Mouse (Mus musculus) adrenal gland, adult (tissue): Measurements from ENCODE around the gene C2cd2.

ENCODE experiments used
- DNase-seq, 2 experiments: peaks; one replicate each; pipeline ENCODE4 v3.0.0; 2022 to 2023; ENCODE audit warnings: low spot score in 1 of 2; ENCODE audit not compliant: inconsistent age in 2 of 2

Gene C2cd2

GRCm38 (mm10) chr16:97887762-97888161, 74.6 kb downstream of the C2cd2 start:
- no peak for DNase-seq

DNA sequence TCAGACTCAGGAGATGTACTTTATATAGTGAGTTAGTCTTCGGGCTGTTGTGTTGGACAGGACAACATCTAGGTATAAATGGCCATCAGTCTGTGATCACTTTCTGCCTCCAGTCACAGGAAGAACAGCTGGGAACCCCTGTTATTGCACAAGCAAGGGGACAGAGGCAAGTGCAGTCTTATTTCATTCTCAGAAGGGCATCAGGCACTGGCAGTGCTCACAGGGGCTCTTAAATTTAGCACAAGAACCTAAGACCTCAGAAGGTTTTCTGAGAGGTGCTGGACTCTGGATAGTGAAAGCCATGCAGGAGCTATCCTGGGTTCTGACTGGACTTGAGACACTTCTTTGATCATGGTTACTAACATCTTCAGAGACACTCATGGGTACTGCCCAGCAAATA, 78.7 kb downstream of the C2cd2 start:
- DNase-seq: no peak

GRCm38 (mm10) chr16:97882891-97883290, 79.5 kb downstream of the C2cd2 start:
- no peak for DNase-seq

DNA sequence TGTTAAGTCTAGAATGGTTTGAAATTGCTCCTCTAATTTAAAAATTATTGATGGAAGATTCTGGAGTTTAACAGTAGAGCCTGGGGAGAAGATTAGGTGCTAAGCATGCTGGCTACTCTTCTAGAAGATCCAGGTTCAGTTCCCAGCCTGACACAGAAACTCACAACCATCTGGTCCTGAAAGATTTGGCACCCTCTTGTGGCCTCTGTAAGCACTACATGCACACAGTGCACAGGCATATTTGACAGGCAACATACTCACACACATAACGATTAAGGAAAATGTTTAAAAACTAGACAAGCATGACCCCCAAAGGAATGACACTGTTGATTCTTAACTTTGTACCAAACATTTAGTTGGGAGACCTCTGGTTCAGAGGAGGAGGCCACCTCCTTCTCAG, 83.3 kb downstream of the C2cd2 start:
- DNase-seq: peak; percentile 35 to 82

DNA sequence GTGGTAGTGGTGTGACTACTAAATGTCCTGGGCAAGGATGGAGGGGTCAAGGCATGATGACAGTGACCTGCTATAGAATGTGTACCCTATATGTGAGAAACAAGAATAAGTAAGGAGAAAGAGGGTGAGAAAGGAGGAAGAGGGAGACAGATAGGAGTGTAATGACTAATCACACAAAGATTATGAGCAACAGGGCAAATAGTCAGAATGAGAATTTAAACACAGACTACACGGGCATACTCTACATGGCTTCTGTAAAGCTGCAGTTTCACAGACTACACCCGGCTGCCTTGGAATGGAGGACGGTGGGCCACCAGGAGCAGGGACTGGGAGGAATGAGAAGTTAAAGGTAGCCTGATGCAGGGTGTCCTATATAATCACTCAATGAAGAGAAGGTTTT, 84.9 kb downstream of the C2cd2 start:
- no peak for DNase-seq

- no peak for DNase-seq
These were observed 87.3 kb downstream of the C2cd2 start for GRCm38 (mm10) chr16:97875101-97875500.

DNA sequence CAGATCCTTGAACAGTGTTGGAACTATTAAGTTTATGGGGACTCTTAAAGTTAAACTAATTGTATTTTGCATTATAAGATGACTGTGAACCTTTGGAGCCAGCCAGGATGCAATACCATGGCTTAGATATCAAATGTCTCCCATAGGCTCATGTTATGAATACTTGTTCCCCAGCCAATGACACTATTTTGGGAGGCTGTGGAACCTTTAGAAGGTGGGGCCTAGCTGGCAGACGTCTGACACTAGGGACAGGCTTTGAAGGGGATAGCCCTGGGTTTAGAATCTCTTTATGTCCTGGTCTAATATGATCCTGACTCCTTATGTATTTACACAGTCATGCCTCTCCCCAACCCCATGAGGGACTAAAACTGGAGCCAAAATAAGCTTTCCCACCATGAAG, 88.0 kb downstream of the C2cd2 start:
- DNase-seq: no peak

GRCm38 (mm10) chr16:97872657-97873056, 89.7 kb downstream of the C2cd2 start:
- DNase-seq: no peak

GRCm38 (mm10) chr16:97869193-97870102, 93.0 kb downstream of the C2cd2 start:
- peak in 1 of 2 experiments; percentile 21 for DNase-seq

- DNase-seq: no peak
These were observed 98.4 kb downstream of the C2cd2 start for GRCm38 (mm10) chr16:97863932-97864467.

- no peak for DNase-seq
These were observed 106.3 kb downstream of the C2cd2 start for GRCm38 (mm10) chr16:97856050-97856449.

DNA sequence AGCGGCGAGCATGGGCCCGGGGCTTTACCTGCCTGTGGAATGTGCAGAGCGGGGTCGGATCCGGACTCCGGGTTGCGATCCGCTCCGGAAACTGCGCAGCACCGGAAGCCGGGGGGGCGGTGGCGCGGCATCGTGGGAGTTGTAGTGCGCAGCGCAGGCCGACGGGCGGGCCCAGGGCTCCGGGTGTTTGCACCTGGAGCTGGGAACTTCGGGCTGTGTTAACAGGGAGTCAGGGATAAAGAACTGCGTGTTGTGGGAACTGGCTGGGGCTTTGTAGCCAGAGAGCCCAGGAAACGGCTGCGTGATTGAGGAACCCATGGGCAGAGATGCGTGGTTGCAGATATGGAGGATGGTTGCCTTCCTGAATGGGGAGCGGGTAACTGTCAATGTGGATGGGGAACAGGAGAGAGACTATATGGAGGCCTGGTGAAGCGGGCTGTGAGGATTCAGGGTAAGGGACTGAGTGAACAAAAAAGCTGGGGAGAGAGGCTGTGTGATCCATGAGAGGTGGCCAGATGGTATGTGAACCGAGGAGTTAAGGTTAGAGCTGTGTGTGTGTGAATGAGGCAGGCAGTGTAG, 110.6 kb downstream of the C2cd2 start, which contains the start of gene Prdm15:
Prdm15 (minus strand) TSS at position 110 of the 579 bp plus-strand sequence.
- DNase-seq: peak; percentile 90 to 97

- DNase-seq: peak; percentile 93 to 98
These were observed 111.2 kb downstream of the C2cd2 start for GRCm38 (mm10) chr16:97851061-97851740.

DNA sequence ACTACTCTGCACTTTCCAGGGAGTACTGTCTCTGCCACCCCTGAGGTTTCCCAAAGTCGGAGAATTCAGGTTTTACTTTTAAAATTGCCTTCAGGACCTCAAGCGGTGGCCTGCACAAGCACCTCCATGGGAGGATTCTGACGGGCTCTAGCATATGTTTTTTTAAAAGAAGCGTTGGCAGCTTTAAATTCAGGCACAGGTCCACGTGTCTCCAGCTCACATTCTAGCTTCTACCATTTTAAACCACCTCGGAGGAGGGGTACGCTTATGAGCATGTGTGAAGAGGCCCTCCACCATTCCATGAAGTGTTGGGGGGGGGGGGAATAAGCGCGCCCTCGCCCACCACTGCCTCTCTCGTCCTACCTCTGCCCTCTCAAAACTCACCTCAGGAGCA, 111.7 kb downstream of the C2cd2 start:
- DNase-seq: no peak

GRCm38 (mm10) chr16:97848832-97849231, 113.6 kb downstream of the C2cd2 start:
- DNase-seq: no peak

DNA sequence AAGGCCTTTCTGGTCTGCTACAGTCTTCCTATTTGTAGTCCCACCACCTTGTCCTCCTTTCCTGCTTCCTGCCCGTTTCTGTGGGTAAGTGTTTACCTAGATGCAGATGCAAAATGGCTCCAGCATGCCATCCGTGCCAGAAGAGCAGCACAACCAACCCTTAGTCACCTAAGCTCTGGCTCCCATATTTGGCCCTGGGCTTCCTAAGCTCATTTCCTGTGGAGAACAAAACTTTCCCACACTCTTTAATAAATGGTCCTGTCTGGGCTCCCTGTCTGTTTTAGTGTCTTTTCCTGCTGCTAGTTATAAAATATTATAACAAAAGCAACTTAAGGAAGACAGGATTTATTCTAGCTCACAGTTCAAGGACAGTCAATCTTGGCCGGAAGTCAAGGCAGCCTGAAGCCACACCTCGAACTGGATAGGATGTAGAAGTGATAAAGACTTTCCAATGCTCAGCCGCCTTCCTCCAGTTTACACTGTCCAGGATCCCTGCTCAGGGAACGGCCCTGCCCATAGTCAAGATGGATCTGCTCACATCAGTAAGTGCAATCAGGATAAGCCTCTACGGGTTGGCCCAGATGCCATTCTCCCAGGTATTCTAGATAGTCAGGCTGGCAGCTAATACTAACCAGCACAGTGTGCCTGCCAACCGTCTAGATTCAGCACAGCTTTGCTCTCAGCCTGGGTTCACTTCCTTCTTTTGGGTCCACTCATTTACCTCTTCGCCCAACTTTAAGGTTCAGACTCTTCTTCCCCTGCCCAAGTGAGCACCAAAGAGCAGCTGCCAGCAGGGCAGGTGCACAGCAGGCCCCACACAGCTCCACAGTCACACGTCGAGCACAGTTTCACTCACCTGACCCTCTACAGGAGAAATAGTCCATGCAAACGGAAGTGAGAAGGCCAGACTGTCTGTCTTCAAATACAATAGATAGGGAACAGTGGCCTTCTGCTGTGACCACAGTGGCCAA, 117.1 kb downstream of the C2cd2 start:
- DNase-seq: peak; percentile 43 to 78

GRCm38 (mm10) chr16:97832154-97832553, 130.2 kb downstream of the C2cd2 start:
- no peak for DNase-seq

DNA sequence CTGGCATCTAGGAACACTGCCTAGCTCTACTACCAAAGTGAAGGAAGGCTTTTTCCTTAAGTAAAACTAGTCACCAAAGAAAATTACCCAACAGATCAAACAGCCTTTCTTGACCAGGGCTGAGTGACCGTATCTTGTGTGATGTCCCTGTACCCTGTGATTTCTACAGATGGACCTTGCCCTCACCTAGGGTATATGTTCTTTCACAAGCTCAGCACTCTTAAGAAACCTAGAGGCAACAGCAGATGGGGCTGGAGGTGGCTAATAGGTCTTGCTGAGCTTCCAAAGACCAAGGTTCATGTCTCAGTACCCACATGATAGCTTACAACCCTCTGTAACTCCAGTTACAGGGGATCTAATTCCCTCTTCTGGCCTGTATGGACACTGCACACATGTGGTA, 134.2 kb downstream of the C2cd2 start:
- no peak for DNase-seq

DNA sequence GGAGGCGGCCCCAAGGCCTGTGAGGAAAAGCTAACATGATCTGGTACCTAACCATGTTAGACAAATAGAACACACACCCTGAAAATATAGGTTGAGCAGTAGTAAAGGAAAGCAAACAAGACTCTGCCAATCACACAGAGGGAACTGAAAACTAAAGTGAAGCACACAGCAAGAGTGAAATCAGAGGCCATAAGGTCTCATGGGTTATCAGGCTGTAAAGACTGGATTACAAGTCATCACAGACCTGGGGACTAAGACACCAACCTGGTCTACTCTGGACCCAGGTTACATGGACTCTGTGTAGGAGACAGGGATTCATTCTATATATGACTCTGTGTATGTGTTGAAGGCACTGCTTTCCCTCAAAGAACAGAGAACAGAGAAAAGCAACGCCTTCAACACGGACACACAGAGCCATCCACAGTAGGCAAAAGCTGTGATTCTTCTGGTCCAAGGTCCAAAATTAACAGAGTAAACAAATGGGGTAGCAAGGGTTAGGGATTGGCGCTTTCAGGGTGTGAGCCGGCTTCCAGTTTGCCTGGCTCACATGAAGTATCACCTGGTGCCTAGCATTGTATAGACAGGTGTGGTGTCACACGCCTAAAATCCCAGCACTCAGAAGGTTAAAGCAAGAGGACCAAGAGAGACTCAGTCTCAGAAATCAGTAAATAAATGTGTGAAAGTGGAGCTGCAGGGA, 138.9 kb downstream of the C2cd2 start:
- DNase-seq: no peak

GRCm38 (mm10) chr16:97819532-97819931, 142.9 kb downstream of the C2cd2 start:
- DNase-seq: no peak
